Mouse (Mus musculus) limb, embryonic 10.5 days (tissue): ENCODE measurements around the gene Zfp39. TPM values are rescaled to one million over a fixed set of nuclear protein-coding genes. Genes with fewer than 3 reads are reported as not detected.
A peak's percentile ranks its signal among the peaks of the same experiment; 100 is the strongest.

ENCODE experiments used
- DNase-seq: peaks from one replicate; pipeline ENCODE4 v3.0.0-alpha.2; 2017; ENCODE audit warnings: low spot score
- H3K27ac ChIP-seq: fragments of 300-500 bp; sonication (generic); 2 replicates; pipeline ENCODE4 v1.5.1; 2016; ENCODE audit warnings: mild to moderate bottlenecking
- H3K27me3 ChIP-seq: fragments of 300-500 bp; sonication (generic); 2 replicates; pipeline ENCODE4 v1.6.1; 2016; ENCODE audit warnings: low read depth, mild to moderate bottlenecking; ENCODE audit not compliant: poor library complexity, severe bottlenecking
- H3K36me3 ChIP-seq: fragments of 300-500 bp; sonication (generic); 2 replicates; pipeline ENCODE4 v1.6.1; 2016; ENCODE audit warnings: mild to moderate bottlenecking, moderate library complexity
- H3K4me1 ChIP-seq: fragments of 300-500 bp; sonication (generic); 2 replicates; pipeline ENCODE4 v1.6.1; 2016
- H3K4me3 ChIP-seq: fragments of 300-500 bp; sonication (generic); 2 replicates; pipeline ENCODE4 v1.5.1; 2016; ENCODE audit warnings: mild to moderate bottlenecking, moderate library complexity
- H3K9me3 ChIP-seq: fragments of 300-500 bp; sonication (generic); replicated peaks from 2 replicates; pipeline ENCODE4 v1.6.1; 2016; ENCODE audit warnings: mild to moderate bottlenecking
- WGBS: fragments of 180-500 bp; shearing (Covaris S2); methylation state at CpG from one replicate; pipeline ENCODE4 v1.1.7; 2016; 5-methylcytosine and 5-hydroxymethylcytosine counted together
- polyA plus RNA-seq: library from polyadenylated mRNA; unstranded; fragments of >200 nt; fragmentation: Nextera tagmentation; extraction: Ambion mirVana; gene quantifications from 2 replicates; pipeline ENCODE4 v1.2.1, GENCODE M21; 2016

Gene Zfp39
- polyA plus RNA-seq, 1 experiment from 2014 or later, result 6.9 TPM

GRCm38 (mm10) chr11:58937909-58938308, 33.9 kb upstream of the Zfp39 start:
- H3K36me3 ChIP-seq, result peaks cover 40% of the 10 kb centered on the region
- WGBS, result under 1% methylated on average over 13 of the region's 13 CpGs

DNA sequence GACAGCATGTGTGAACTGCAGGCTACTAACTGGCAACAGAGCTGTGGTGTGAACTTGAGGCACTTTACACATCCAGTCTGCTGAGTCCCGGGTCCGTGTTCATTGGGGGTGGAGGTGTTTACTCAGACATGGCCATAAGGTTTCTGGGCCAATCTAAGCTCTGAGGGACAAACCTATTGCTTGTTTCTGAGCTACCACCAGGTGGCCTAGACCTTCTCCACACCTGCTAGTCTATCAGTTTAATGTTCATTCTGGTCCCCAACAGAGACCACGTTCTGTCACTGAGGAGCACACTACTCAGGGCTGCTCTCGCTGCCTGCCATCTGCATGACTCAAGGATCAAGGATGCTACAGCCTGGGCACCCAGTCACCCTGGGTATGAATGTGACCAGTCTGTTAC, 27.6 kb upstream of the Zfp39 start:
- Histone ChIP-seq H3K4me3 (no peak overlapping the region), H3K36me3 (peaks cover 56% of the 10 kb centered on the region), H3K4me1 (0 out of 2 replicates have a peak, but pooled peaks cover 6% of the 10 kb centered on the region), H3K27ac (no peak overlapping the region), H3K9me3 (no peaks in the 10 kb centered on the region), H3K27me3 (no peaks in the 10 kb centered on the region)
- no peak for DNase-seq
- 88% methylated on average over 4 of the region's 4 CpGs for WGBS

More at GRCm38 (mm10) chr11:58937909-58938308, 33.9 kb upstream of the Zfp39 start:
- H3K27me3 ChIP-seq, result no peaks in the 10 kb centered on the region
- DNase-seq, result no peak
- H3K9me3 ChIP-seq, result no peaks in the 10 kb centered on the region
- peaks cover 20% of the 10 kb centered on the region for H3K4me1 ChIP-seq
- peak overlapping the region; percentile 94 for H3K27ac ChIP-seq
- H3K4me3 ChIP-seq, result peak overlapping the region; percentile 83

- no peak overlapping the region for H3K27ac ChIP-seq
- no peak overlapping the region for H3K4me3 ChIP-seq
- no peak for DNase-seq
- 87% methylated on average over 3 of the region's 3 CpGs for WGBS
- H3K9me3 ChIP-seq, result no peaks in the 10 kb centered on the region
- H3K4me1 ChIP-seq, result 0 out of 2 replicates have a peak, but pooled peaks cover 6% of the 10 kb centered on the region
- H3K27me3 ChIP-seq, result no peaks in the 10 kb centered on the region
- H3K36me3 ChIP-seq, result peaks cover 44% of the 10 kb centered on the region
Measured at GRCm38 (mm10) chr11:58930254-58930653, 26.2 kb upstream of the Zfp39 start.

DNA sequence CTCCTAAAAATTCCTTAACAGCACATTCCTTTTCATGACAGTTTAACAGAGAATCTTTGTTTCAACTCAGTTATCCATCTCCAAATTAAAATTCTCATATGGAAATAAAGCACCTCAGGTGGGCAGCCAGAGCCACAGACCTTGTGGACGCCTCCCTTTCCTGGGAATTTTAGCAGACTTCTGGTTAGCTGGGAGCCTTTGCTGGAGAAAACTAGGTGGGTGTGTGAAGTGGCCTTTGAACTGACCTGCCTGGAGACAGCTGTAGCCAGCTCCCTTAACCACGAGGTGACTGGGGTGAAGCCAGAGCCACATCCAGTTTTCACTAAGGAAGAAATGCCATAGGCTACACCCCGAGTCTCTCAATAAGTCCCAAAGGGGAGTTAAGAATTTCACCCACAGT, 25.6 kb upstream of the Zfp39 start:
- no peaks in the 10 kb centered on the region for H3K27me3 ChIP-seq
- no peak overlapping the region for H3K4me3 ChIP-seq
- H3K27ac ChIP-seq, result no peak overlapping the region
- peaks cover 39% of the 10 kb centered on the region for H3K36me3 ChIP-seq
- WGBS, result 50% methylated on average over 3 of the region's 3 CpGs
- H3K9me3 ChIP-seq, result no peaks in the 10 kb centered on the region
- DNase-seq, result no peak
- 0 out of 2 replicates have a peak, but pooled peaks cover 6% of the 10 kb centered on the region for H3K4me1 ChIP-seq

DNA sequence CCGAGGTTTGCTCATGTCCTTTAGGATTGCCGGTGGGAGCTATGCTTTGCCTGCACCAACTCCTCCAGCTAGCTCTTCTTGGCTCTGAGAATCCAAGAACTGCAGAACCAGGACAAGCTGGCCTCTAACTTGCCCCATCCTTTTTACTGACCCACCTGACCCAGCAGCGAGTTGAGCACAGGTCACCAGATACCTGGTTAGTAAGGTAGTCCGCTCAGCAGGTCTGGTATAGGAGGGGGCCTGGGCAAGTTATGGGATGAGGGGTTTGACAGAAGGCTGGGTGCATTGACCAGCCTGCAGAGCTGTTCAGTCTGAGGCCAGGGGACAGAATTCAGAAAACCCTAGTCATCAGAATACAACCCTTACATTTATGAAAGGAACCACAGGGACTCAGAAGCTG, 25.0 kb upstream of the Zfp39 start:
- H3K9me3 ChIP-seq, result no peaks in the 10 kb centered on the region
- H3K36me3 ChIP-seq, result peaks cover 33% of the 10 kb centered on the region
- H3K4me3 ChIP-seq, result no peak overlapping the region
- no peak overlapping the region for H3K27ac ChIP-seq
- 67% methylated on average over 4 of the region's 4 CpGs for WGBS
- H3K4me1 ChIP-seq, result 0 out of 2 replicates have a peak, but pooled peaks cover 6% of the 10 kb centered on the region
- H3K27me3 ChIP-seq, result no peaks in the 10 kb centered on the region
- DNase-seq, result no peak

DNA sequence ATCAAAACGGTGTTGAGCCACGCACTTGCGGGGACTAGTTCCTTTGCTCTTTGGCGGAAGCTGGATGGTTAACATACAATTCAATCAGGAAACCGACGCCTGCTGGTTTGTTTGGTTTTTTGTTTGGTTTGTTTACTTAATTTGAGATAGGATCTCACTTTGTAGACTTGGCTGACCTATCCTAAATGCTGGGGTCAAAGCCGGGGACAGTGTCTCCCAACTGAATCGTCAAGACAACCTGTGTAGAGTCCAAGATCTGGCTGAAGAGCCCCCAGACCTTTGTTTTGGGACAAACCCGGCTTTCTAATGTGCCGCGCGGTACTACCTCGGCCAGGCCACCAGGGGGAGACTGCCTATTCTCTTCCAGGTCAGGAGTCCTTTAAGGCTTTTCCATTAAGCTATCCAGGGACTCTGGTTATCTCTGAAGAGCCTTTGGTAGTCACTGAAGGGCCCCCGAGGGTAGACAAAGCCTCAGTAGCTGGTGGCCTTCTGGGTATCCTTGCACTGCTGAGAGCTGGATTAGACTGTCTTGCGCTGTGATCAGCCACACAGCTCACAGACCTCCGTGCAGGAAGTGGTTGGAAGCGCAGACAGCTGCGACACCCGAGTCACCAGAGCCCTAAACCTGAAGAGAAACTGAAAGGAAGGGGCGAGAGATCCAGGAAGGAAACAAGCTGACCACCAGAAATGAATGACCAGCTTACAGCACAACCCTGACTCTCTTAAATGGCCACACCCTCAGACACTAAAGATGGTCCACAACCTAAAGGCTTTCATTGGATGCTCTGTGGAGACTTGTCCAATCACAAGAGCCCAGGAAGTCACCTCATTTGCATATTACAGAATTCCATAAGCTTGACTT, 24.0 kb upstream of the Zfp39 start:
- WGBS, result 37% methylated on average over 20 of the region's 20 CpGs
- H3K27ac ChIP-seq, result peak overlapping the region; percentile 43; the same call in 1 of the 2 replicates

DNA sequence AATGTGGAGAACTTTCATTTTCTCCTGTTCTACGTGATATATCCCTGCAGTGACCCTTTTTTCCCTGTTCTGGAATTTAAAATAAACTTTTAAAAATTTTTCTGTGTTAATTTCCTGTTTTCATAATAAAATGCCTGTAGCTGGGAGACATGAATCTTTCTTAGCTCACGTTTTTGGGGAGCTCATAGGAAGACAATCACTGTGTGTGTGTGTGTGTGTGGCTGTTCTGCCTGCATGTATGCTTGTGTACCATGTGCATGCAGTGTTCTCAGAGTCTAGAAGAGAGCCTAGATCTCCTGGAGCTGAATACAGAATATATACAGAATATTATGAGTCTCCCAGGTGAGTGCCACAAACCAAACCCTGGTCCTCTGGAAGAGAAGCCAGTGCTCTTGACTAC, 23.0 kb upstream of the Zfp39 start:
- no peak for DNase-seq
- no peak overlapping the region for H3K27ac ChIP-seq
- H3K4me1 ChIP-seq, result 0 out of 2 replicates have a peak, but pooled peaks cover 6% of the 10 kb centered on the region
- no peaks in the 10 kb centered on the region for H3K27me3 ChIP-seq
- peaks cover 13% of the 10 kb centered on the region for H3K36me3 ChIP-seq
- no peaks in the 10 kb centered on the region for H3K9me3 ChIP-seq
- no peak overlapping the region for H3K4me3 ChIP-seq
- WGBS, result 78% methylated on average over 2 of the region's 2 CpGs

More for the DNA sequence above, 24.0 kb upstream of the Zfp39 start:
- Histone ChIP-seq H3K4me3 (peak overlapping the region; percentile 1; the same call in 1 of the 2 replicates), H3K36me3 (peaks cover 23% of the 10 kb centered on the region), H3K4me1 (0 out of 2 replicates have a peak, but pooled peaks cover 6% of the 10 kb centered on the region), H3K27me3 (no peaks in the 10 kb centered on the region), H3K9me3 (no peaks in the 10 kb centered on the region)
- DNase-seq, result peak; percentile 85

DNA sequence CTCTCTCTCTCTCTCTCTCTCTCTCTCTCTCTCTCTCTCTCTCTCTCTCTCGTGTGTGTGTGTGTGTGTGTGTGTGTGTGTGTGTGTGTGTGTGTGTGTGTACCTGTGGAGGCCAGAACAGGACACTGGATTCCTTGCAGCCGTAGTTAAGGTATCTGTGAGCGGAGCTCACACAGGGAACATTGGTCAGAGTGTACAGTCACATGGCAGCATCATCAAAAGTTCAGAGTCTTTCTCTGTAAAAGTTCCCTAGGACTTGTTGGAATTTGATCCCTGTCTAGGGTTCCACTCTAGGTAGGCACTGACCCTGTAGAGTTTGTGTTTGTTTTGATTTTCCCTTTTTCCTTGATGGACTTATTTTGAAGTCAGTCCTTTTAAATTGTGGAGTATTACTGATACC, 22.6 kb upstream of the Zfp39 start:
- H3K36me3 ChIP-seq, result peaks cover 9% of the 10 kb centered on the region
- WGBS, result 92% methylated on average over 2 of the region's 3 CpGs
- 0 out of 2 replicates have a peak, but pooled peaks cover 6% of the 10 kb centered on the region for H3K4me1 ChIP-seq
- H3K4me3 ChIP-seq, result no peak overlapping the region
- DNase-seq, result no peak
- no peaks in the 10 kb centered on the region for H3K9me3 ChIP-seq
- H3K27ac ChIP-seq, result no peak overlapping the region
- H3K27me3 ChIP-seq, result no peaks in the 10 kb centered on the region

GRCm38 (mm10) chr11:58922420-58922819, 18.4 kb upstream of the Zfp39 start:
- Histone ChIP-seq H3K27me3 (no peaks in the 10 kb centered on the region), H3K27ac (no peak overlapping the region), H3K36me3 (no peaks in the 10 kb centered on the region), H3K4me1 (peaks cover 10% of the 10 kb centered on the region), H3K9me3 (no peaks in the 10 kb centered on the region), H3K4me3 (no peak overlapping the region)
- 86% methylated on average over 9 of the region's 9 CpGs for WGBS
- no peak for DNase-seq

DNA sequence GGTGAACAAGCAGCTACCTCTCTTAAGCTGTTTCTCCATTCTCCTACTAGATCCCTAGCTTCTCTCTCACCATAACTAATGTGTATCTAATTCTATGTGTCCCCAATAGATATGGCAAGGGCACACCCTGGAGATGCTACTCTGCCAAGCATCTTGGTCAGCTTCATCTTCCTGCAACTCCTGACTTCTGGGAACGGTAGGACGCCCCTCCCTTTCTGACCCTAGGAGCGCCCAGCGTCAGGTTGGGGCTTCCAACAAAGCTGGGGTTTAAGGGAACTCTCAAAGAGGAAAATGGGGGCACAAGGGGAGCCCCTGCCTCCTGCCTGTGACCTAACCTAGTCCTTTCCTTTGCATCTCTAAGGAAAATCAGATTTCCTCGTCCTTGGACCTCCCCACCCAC, 14.7 kb upstream of the Zfp39 start:
- WGBS, result 83% methylated on average over 5 of the region's 5 CpGs
- H3K36me3 ChIP-seq, result no peaks in the 10 kb centered on the region

DNA sequence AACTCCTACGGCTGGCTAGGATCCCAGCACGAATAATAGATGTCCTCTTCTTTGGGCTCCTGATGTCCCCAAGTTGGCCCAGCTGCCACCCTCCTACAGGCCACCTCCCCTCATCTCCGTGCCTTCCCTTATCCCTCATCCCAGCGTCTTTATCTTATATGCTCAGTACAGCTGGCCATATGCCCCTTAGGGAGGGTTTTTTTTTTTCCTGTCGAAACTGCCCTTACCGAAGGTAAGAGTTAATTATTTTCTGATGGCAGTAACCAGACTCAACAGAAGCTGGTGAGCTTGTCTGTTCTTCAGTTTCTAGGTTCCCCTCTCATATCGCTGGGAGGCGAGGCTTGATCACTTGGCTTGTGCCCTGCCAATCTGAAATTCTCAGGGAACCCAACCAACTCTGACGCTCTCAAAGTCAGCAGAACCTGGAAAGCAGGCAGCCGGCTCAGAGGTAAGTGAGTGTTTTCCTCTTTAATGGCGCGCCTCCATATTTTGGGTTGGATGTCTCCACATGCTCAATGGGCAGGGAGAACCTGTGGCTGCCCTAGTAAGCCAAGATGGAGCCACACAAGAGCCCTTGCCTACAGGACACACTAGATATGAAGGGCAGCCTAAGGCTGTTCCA, 13.8 kb upstream of the Zfp39 start, which contains the start of gene Btnl10:
Btnl10 (plus strand) TSS at position 164 of the 622 bp plus-strand sequence.
- no peak within 1 kb of the TSS for H3K27ac ChIP-seq
- H3K27me3 ChIP-seq, result no peaks in the 10 kb centered on the region
- H3K9me3 ChIP-seq, result no peaks in the 10 kb centered on the region
- no peak for DNase-seq
- peaks cover 16% of the 10 kb centered on the region for H3K4me1 ChIP-seq
- 86% methylated on average over 12 of the region's 12 CpGs for WGBS
- H3K36me3 ChIP-seq, result no peaks in the 10 kb centered on the region
- no peak within 1 kb of the TSS for H3K4me3 ChIP-seq

More for the DNA sequence above, 14.7 kb upstream of the Zfp39 start:
- DNase-seq, result no peak
- Histone ChIP-seq H3K27me3 (no peaks in the 10 kb centered on the region), H3K9me3 (no peaks in the 10 kb centered on the region), H3K4me3 (no peak overlapping the region), H3K27ac (no peak overlapping the region), H3K4me1 (peaks cover 16% of the 10 kb centered on the region)

GRCm38 (mm10) chr11:58916879-58917744, 13.1 kb upstream of the Zfp39 start:
- Histone ChIP-seq H3K4me1 (peaks cover 16% of the 10 kb centered on the region), H3K4me3 (no peak overlapping the region), H3K36me3 (no peaks in the 10 kb centered on the region), H3K9me3 (no peaks in the 10 kb centered on the region), H3K27me3 (no peaks in the 10 kb centered on the region), H3K27ac (no peak overlapping the region)
- WGBS, result 59% methylated on average over 14 of the region's 14 CpGs
- DNase-seq, result peak; percentile 60
